Mouse (Mus musculus): ENCODE results near the gene Rec114. TPM values are rescaled to one million over a fixed set of nuclear protein-coding genes. Genes with fewer than 3 reads are reported as not detected.

The Rec114 gene
- total and polyA plus RNA-seq, 3 experiments: 111 to 135 TPM; not detected in 1

- DNase-seq (ENCODE audit: low read depth, low spot score): no peak
- Histone ChIP-seq H3K4me1 (ENCODE audit: control insufficient read depth in 1 of 2, insufficient read depth in 2 of 2, low read length in 2 of 2) (no peaks in the 10 kb centered on the region), H3K27ac (ENCODE audit: control insufficient read depth, low read depth, low read length) (no peak overlapping the region), H3K27me3 (ENCODE audit: control insufficient read depth in 1 of 2, insufficient read depth in 2 of 2, low read length in 2 of 2) (no peaks in the 10 kb centered on the region), H3K79me2 (ENCODE audit: control insufficient read depth, insufficient read depth, low read length, poor library complexity) (no peaks in the 10 kb centered on the region), H3K36me3 (ENCODE audit: control insufficient read depth in 1 of 2, insufficient read depth in 2 of 2, low read length in 2 of 2) (no peaks in the 10 kb centered on the region), H3K9ac (ENCODE audit: control insufficient read depth, low read depth, low read length, poor library complexity, severe bottlenecking) (no peak overlapping the region), H3K9me3 (replicated peaks; ENCODE audit: insufficient read depth, low read length) (no peaks in the 10 kb centered on the region), H3K4me3 (ENCODE audit: control insufficient read depth in 1 of 2, insufficient read depth in 1 of 2, low read depth in 2 of 2, low read length in 2 of 2) (no peak overlapping the region)
- TF ChIP-seq USF2 (IDR thresholded peaks at IDR 0.05; ENCODE audit: borderline replicate concordance in 1 of 2, insufficient read depth in 1 of 2, low read depth in 1 of 2, low read length in 2 of 2) (no peak), MAZ (IDR thresholded peaks at IDR 0.05; ENCODE audit: low read depth, low read length) (no peak), TCF12 (IDR thresholded peaks at IDR 0.05; ENCODE audit: low read depth, low read length) (no peak)
These were observed 55.7 kb downstream of the Rec114 start for GRCm38 (mm10) chr9:58688076-58688475.

- H3K9ac ChIP-seq (ENCODE audit: control insufficient read depth, low read depth, low read length, poor library complexity, severe bottlenecking): no peak overlapping the region
- no peaks in the 10 kb centered on the region for H3K4me1 ChIP-seq (ENCODE audit: control insufficient read depth in 1 of 2, insufficient read depth in 2 of 2, low read length in 2 of 2)
- no peaks in the 10 kb centered on the region for H3K27me3 ChIP-seq (ENCODE audit: control insufficient read depth in 1 of 2, insufficient read depth in 2 of 2, low read length in 2 of 2)
- no peaks in the 10 kb centered on the region for H3K79me2 ChIP-seq (ENCODE audit: control insufficient read depth, insufficient read depth, low read length, poor library complexity)
- DNase-seq (ENCODE audit: low read depth, low spot score): no peak
- H3K4me3 ChIP-seq (ENCODE audit: control insufficient read depth in 1 of 2, insufficient read depth in 1 of 2, low read depth in 2 of 2, low read length in 2 of 2): no peak overlapping the region
- no peaks in the 10 kb centered on the region for H3K9me3 ChIP-seq (replicated peaks; ENCODE audit: insufficient read depth, low read length)
- TF ChIP-seq CTCF (IDR thresholded peaks at IDR 0.05 in 2 of 3, conservative IDR thresholded peaks at IDR 0.05 in 1 of 3; ENCODE audit: control insufficient read depth in 1 of 3, insufficient read depth in 1 of 3, low read depth in 2 of 3, low read length in 3 of 3, poor library complexity in 1 of 3, severe bottlenecking in 1 of 3) (no peak), NELFE (IDR thresholded peaks at IDR 0.05; ENCODE audit: low read depth, low read length) (no peak), TCF12 (IDR thresholded peaks at IDR 0.05; ENCODE audit: low read depth, low read length) (no peak), MAX (IDR thresholded peaks at IDR 0.05; ENCODE audit: low read length) (no peak), MYC (IDR thresholded peaks at IDR 0.05; ENCODE audit: low read depth, low read length) (no peak), ZNF384 (IDR thresholded peaks at IDR 0.05; ENCODE audit: low read depth, low read length) (no peak), CHD1 (IDR thresholded peaks at IDR 0.05; ENCODE audit: low read depth, low read length) (no peak), ZMIZ1 (IDR thresholded peaks at IDR 0.05; ENCODE audit: low read depth, low read length) (no peak), TAL1 (IDR thresholded peaks at IDR 0.05; ENCODE audit: low read length) (no peak), MAFK (IDR thresholded peaks at IDR 0.05; ENCODE audit: borderline replicate concordance, low read depth, low read length) (no peak), ZKSCAN1 (IDR thresholded peaks at IDR 0.05; ENCODE audit: low read depth, low read length) (no peak), POLR2A (IDR thresholded peaks at IDR 0.05; ENCODE audit: control insufficient read depth in 1 of 2, insufficient read depth in 1 of 2, low read depth in 1 of 2, low read length in 2 of 2, poor library complexity in 1 of 2) (no peak), CHD2 (IDR thresholded peaks at IDR 0.05; ENCODE audit: low read length) (no peak), BHLHE40 (IDR thresholded peaks at IDR 0.05; ENCODE audit: borderline replicate concordance, low read depth, low read length) (no peak), E2F4 (IDR thresholded peaks at IDR 0.05; ENCODE audit: borderline replicate concordance, low read depth, low read length) (no peak), KAT2A (conservative IDR thresholded peaks at IDR 0.05; ENCODE audit: low read depth, low read length) (no peak)
- no peaks in the 10 kb centered on the region for H3K36me3 ChIP-seq (ENCODE audit: control insufficient read depth in 1 of 2, insufficient read depth in 2 of 2, low read length in 2 of 2)
- H3K27ac ChIP-seq (ENCODE audit: control insufficient read depth, low read depth, low read length): no peak overlapping the region
These were observed 58.5 kb downstream of the Rec114 start for GRCm38 (mm10) chr9:58685290-58685689.

All from MEL (cell line).